In the genomic region with DNA sequence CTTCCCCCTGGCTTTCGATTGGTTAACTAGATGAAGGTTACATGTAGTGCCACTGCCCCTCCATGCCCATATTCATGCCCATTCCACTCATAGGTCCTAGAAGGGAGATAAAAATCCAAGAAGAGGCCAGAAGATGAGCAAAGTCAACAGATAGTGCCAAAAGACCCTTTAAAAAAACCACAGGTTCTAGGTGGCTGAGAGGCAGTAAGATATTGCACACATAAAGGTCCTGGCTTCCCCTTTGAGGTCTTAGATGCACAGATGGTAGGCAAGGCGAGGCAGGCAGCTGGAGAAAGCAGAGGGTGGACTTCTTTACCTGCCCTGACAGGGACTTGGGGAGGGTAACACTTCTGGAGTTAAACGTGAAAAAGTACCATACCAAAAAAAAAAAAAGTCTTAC, we compare ENCODE assay signal across 9 mouse cellular contexts.
DNase-seq lines count a peak whose midpoint lies in the region; ATAC-seq and TF ChIP-seq lines count a peak whose summit lies in the region.
"Had no signal": no experiment of that assay in that cellular context is flagged by ENCODE, and none has a peak within 500 bp of the region (broad histone marks: within the 10 kb centered on the region; RNA-seq: fewer than 3 reads in every experiment).

No protein-coding gene starts in this region.

- no peak for ATAC-seq in midbrain, postnatal 0 days (ENCODE audit: low FRiP score)
- no peak; the same call in 1 of the 2 replicates for ATAC-seq in hindbrain, embryonic 11.5 days (ENCODE audit: low FRiP score)
- peak; percentile 23 for ATAC-seq in megakaryocyte progenitor cell, adult 5-6 weeks (replicated peaks; ENCODE audit: poor library complexity)
- ATAC-seq in stomach, embryonic 15.5 days (ENCODE audit: insufficient read depth, low FRiP score, low read depth): no peak

- H3K4me1 ChIP-seq in midbrain, embryonic 10.5 days: peaks cover 90% of the 10 kb centered on the region
- H3K4me1 ChIP-seq in midbrain, postnatal 0 days (ENCODE audit: insufficient read depth, low read length): no peaks in the 10 kb centered on the region; the same call in 1 of the 2 replicates
- peaks cover 10% of the 10 kb centered on the region; the same call in 1 of the 2 replicates for H3K4me1 ChIP-seq in hindbrain, embryonic 11.5 days (replicated peaks; ENCODE audit: control insufficient read depth, insufficient read depth, low read length)
- H3K4me1 ChIP-seq in stomach, embryonic 15.5 days: peaks cover 12% of the 10 kb centered on the region

- no peak for TF ChIP-seq CTCF in midbrain, postnatal 0 days (IDR thresholded peaks at IDR 0.05)

- H3K9me3 ChIP-seq in midbrain, embryonic 10.5 days (replicated peaks): no peaks in the 10 kb centered on the region
- H3K9me3 ChIP-seq in midbrain, postnatal 0 days (ENCODE audit: low read length): no peaks in the 10 kb centered on the region
- no peaks in the 10 kb centered on the region for H3K9me3 ChIP-seq in hindbrain, embryonic 11.5 days (ENCODE audit: control insufficient read depth, low read length)
- no peaks in the 10 kb centered on the region for H3K9me3 ChIP-seq in stomach, embryonic 15.5 days

- H3K4me2 ChIP-seq in midbrain, postnatal 0 days (ENCODE audit: low read depth, low read length, poor library complexity, severe bottlenecking): no peak overlapping the region
- H3K4me2 ChIP-seq in hindbrain, embryonic 11.5 days (replicated peaks; ENCODE audit: low read depth, low read length): no peak overlapping the region
- no peak overlapping the region for H3K4me2 ChIP-seq in stomach, embryonic 15.5 days

- peak overlapping the region; percentile 56; the same call in 1 of the 2 replicates for H3K27ac ChIP-seq in midbrain, embryonic 10.5 days (replicated peaks)
- no peak overlapping the region for H3K27ac ChIP-seq in midbrain, postnatal 0 days (ENCODE audit: low read depth, low read length)
- peak overlapping the region; percentile 81 for H3K27ac ChIP-seq in hindbrain, embryonic 11.5 days (ENCODE audit: low read depth, low read length)
- peak overlapping the region; percentile 8; the same call in 1 of the 2 replicates for H3K27ac ChIP-seq in stomach, embryonic 15.5 days
- H3K27ac ChIP-seq: heart, adult 2 months had no signal

- WGBS in midbrain, embryonic 10.5 days: 51% methylated on average over 3 of the region's 3 CpGs
- 53% methylated on average over 3 of the region's 3 CpGs for WGBS in midbrain, postnatal 0 days
- whole genome bisulfite sequencing in hindbrain, embryonic 11.5 days: 50% methylated on average over 3 of the region's 3 CpGs
- WGBS in stomach, embryonic 15.5 days: 40% methylated on average over 3 of the region's 3 CpGs

- peaks cover 4% of the 10 kb centered on the region; the same call in 1 of the 2 replicates for H3K36me3 ChIP-seq in midbrain, embryonic 10.5 days
- no peaks in the 10 kb centered on the region for H3K36me3 ChIP-seq in midbrain, postnatal 0 days (ENCODE audit: insufficient read depth, low read length)
- H3K36me3 ChIP-seq in hindbrain, embryonic 11.5 days (ENCODE audit: control insufficient read depth, insufficient read depth, low read length): no peaks in the 10 kb centered on the region
- no peaks in the 10 kb centered on the region for H3K36me3 ChIP-seq in stomach, embryonic 15.5 days

- no peak overlapping the region for H3K4me3 ChIP-seq in midbrain, embryonic 10.5 days
- no peak overlapping the region for H3K4me3 ChIP-seq in midbrain, postnatal 0 days (ENCODE audit: low read depth, low read length)
- no peak overlapping the region for H3K4me3 ChIP-seq in hindbrain, embryonic 11.5 days (ENCODE audit: low read depth, low read length)
- no peak overlapping the region for H3K4me3 ChIP-seq in stomach, embryonic 15.5 days (replicated peaks)
- H3K4me3 ChIP-seq: heart, adult 2 months had no signal

- peak; percentile 17 for DNase-seq in midbrain, embryonic 10.5 days (ENCODE audit: low spot score)
- DNase-seq in midbrain, postnatal 0 days (ENCODE audit: low spot score): no peak
- peak; percentile 36 for DNase-seq in hindbrain, embryonic 11.5 days (ENCODE audit: low spot score)
- DNase-seq in heart, postnatal 4 days: no peak
- no peak for DNase-seq in ovary, postnatal 14 days (ENCODE audit: low spot score)
- DNase-seq: cerebellum, postnatal 14 days; heart, adult 2 months had no signal

- H3K27me3 ChIP-seq in midbrain, embryonic 10.5 days (ENCODE audit: low read depth, poor library complexity, severe bottlenecking): peaks cover 50% of the 10 kb centered on the region
- H3K27me3 ChIP-seq in midbrain, postnatal 0 days (ENCODE audit: insufficient read depth, low read length): no peaks in the 10 kb centered on the region
- no peaks in the 10 kb centered on the region for H3K27me3 ChIP-seq in hindbrain, embryonic 11.5 days (ENCODE audit: control insufficient read depth, insufficient read depth, low read length)
- H3K27me3 ChIP-seq in stomach, embryonic 15.5 days (replicated peaks): no peaks in the 10 kb centered on the region

- no peak overlapping the region for H3K9ac ChIP-seq in midbrain, postnatal 0 days (replicated peaks; ENCODE audit: low read length, poor library complexity, severe bottlenecking)
- no peak overlapping the region for H3K9ac ChIP-seq in hindbrain, embryonic 11.5 days (ENCODE audit: low read depth, low read length)
- H3K9ac ChIP-seq in stomach, embryonic 15.5 days: no peak overlapping the region

Comparison
In these comparisons a context has a peak if more than half of its experiments do, and no peak if none do; other contexts are left out.
1. DNase-seq: peak in midbrain, embryonic 10.5 days (single experiment) and hindbrain, embryonic 11.5 days (single experiment); none in midbrain, postnatal 0 days (single experiment), heart, postnatal 4 days (single experiment) and ovary, postnatal 14 days (single experiment).